Mouse (Mus musculus) layer of hippocampus, adult 8-10 months (tissue): ENCODE results near the gene Gm21149. TPM values are rescaled to one million over a fixed set of nuclear protein-coding genes. Genes with fewer than 3 reads are reported as not detected.
"Not testable (repeated sequence)": the region's sequence is repeated elsewhere in the genome, so short reads cannot be mapped to it uniquely, and the experiment has no call there.

Experiments used
- DNase-seq, 2 experiments: peaks; one replicate each; pipeline ENCODE4 v3.0.0; 2022; ENCODE audit warnings: low spot score in 2 of 2
- total RNA-seq, 4 experiments: library from RNA; stranded (reverse); gene quantifications; 2 replicates each; pipeline ENCODE4 v1.2.4; 2022

Gene Gm21149
- total RNA-seq, 4 experiments from 2014 or later = not detected

GRCm38 (mm10) chr5:15463561-15463960 is 12.8 kb downstream of the Gm21149 start:
- DNase-seq = peak; percentile 10 to 19

GRCm38 (mm10) chr5:15461613-15462012 is 14.7 kb downstream of the Gm21149 start:
- not testable (repeated sequence) for DNase-seq

GRCm38 (mm10) chr5:15457865-15458571 is 18.3 kb downstream of the Gm21149 start:
- not testable (repeated sequence) for DNase-seq

Other genes starting within 250 kb of the Gm21149 start
- not detected for gene Gm21190, start 52.7 kb upstream of the Gm21149 start, total RNA-seq
- not detected for gene Gm21083, start 100.8 kb upstream of the Gm21149 start, total RNA-seq
- gene Speer4d, start 142.5 kb upstream of the Gm21149 start, total RNA-seq = not detected
- gene 4930572O03Rik, start 180.5 kb upstream of the Gm21149 start, total RNA-seq = not detected
- not detected for gene Speer4c, start 237.7 kb upstream of the Gm21149 start, total RNA-seq